17 mouse cellular contexts compared by ENCODE assay signal in the genomic region with DNA sequence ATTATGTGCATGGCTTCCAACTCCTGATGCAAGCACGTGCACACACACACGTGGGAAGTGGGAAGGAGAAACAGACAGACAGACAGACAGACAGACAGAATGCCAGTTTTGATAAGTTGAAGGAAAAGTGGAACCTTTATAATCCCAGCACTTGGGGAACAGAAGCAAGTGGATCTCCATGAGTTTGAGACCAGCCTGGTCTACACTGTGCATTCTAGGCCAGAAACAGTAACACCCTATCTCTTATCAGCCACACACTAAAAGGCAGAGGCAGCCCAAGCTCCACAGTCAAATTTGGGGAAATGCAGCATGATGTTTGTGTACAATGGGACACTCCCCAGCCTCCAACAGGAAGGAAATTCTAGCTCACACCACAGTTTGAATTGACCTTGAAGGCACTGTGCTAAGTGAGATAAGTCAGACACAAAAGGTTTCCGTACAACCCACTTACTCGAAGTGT. TPM values are rescaled to one million over a fixed set of nuclear protein-coding genes. Genes with fewer than 3 reads are reported as not detected.
DNase-seq lines count a peak whose midpoint lies in the region; ATAC-seq lines count a peak whose summit lies in the region.
"Had no signal": no experiment of that assay in that cellular context is flagged by ENCODE, and none has a peak within 500 bp of the region (broad histone marks: within the 10 kb centered on the region; RNA-seq: fewer than 3 reads in every experiment).

No protein-coding gene starts in this region.

- H3K4me3 ChIP-seq in megakaryocyte, embryonic 14.5 days (replicated peaks) = peak overlapping the region; percentile 26
- no peak overlapping the region for H3K4me3 ChIP-seq in liver, embryonic 11.5 days (ENCODE audit: low read depth, low read length)
- H3K4me3 ChIP-seq: forebrain, embryonic 12.5 days; heart, embryonic 12.5 days had no signal

- H3K27ac ChIP-seq in liver, embryonic 11.5 days (ENCODE audit: low read depth, low read length) = peak overlapping the region; percentile 41
- H3K27ac ChIP-seq: forebrain, embryonic 12.5 days had no signal

- H3K36me3 ChIP-seq in megakaryocyte, embryonic 14.5 days (replicated peaks; ENCODE audit: low read length) = peaks cover 60% of the 10 kb centered on the region
- H3K36me3 ChIP-seq in liver, embryonic 11.5 days (ENCODE audit: control insufficient read depth, insufficient read depth, low read length) = no peaks in the 10 kb centered on the region
- H3K36me3 ChIP-seq: forebrain, embryonic 12.5 days; heart, embryonic 12.5 days had no signal

- H3K4me2 ChIP-seq in liver, embryonic 11.5 days = peak overlapping the region; percentile 28
- H3K4me2 ChIP-seq: forebrain, embryonic 12.5 days; heart, embryonic 12.5 days had no signal

- peak; percentile 79 for DNase-seq in R1 (ENCODE audit: low read depth, low spot score)
- no peak for DNase-seq in liver, embryonic 11.5 days (ENCODE audit: low spot score)
- no peak for DNase-seq in spleen, postnatal 10 days (ENCODE audit: low spot score in 2 of 2)
- no peak for DNase-seq in adrenal gland, adult (ENCODE audit: inconsistent age in 2 of 2, low spot score in 1 of 2)
- DNase-seq in left cerebral cortex, postnatal 14 days (ENCODE audit: low spot score in 2 of 2) = no peak
- DNase-seq: cerebellum, postnatal 14 days; heart, postnatal 36 days; kidney, adult 8-10 months; kidney, postnatal 25 days; layer of hippocampus, adult 9-11 months; lung, postnatal 4 days; retina, postnatal 1 day had no signal

- WGBS in liver, embryonic 11.5 days = 49% methylated on average over 4 of the region's 4 CpGs

- H3K4me1 ChIP-seq in megakaryocyte, embryonic 14.5 days = peaks cover 67% of the 10 kb centered on the region
- peaks cover 17% of the 10 kb centered on the region for H3K4me1 ChIP-seq in liver, embryonic 11.5 days (replicated peaks; ENCODE audit: control insufficient read depth, insufficient read depth, low read length)

- intact Hi-C loops in left cerebral cortex, postnatal 14 days (cut with DNase I) = no loop called here

- peaks cover 49% of the 10 kb centered on the region for H3K27me3 ChIP-seq in megakaryocyte, embryonic 14.5 days (replicated peaks)
- H3K27me3 ChIP-seq in liver, embryonic 11.5 days (replicated peaks; ENCODE audit: control insufficient read depth, insufficient read depth, low read length) = no peaks in the 10 kb centered on the region
- H3K27me3 ChIP-seq: heart, embryonic 12.5 days had no signal

- ATAC-seq in megakaryocyte, adult 5-6 weeks (ENCODE audit: poor library complexity, severe bottlenecking) = no peak
- ATAC-seq in liver, embryonic 11.5 days (replicated peaks; ENCODE audit: low FRiP score) = peak; percentile 65
- ATAC-seq: midbrain, embryonic 16.5 days had no signal

- H3K9ac ChIP-seq in liver, embryonic 11.5 days (ENCODE audit: low read depth, low read length) = 0 out of 2 replicates have a peak overlapping the region, but pooled peaks have one; percentile 31
- H3K9ac ChIP-seq: forebrain, embryonic 12.5 days; heart, embryonic 12.5 days had no signal

- H3K9me3 ChIP-seq in megakaryocyte, embryonic 14.5 days = no peaks in the 10 kb centered on the region
- H3K9me3 ChIP-seq in liver, embryonic 11.5 days (ENCODE audit: control insufficient read depth, low read length) = no peaks in the 10 kb centered on the region
- H3K9me3 ChIP-seq: forebrain, embryonic 12.5 days; heart, embryonic 12.5 days had no signal

RNA-seq across cellular contexts. Expression of a gene that starts 29.4 kb away (rescaled TPM):
- polyA plus RNA-seq in megakaryocyte, embryonic 14.5 days (2012; ENCODE audit: insufficient read depth, low replicate concordance) = 6.3 and 10.8 TPM in 2 replicates
- total RNA-seq in megakaryocyte, adult 5-6 weeks (2015) = 147 and 166 TPM in 2 replicates
- 63.8 and 71.2 TPM in 2 replicates for total RNA-seq in megakaryocyte, adult 5-6 weeks (2017)
- 0.71 and 1.0 TPM in 2 replicates for polyA plus RNA-seq in liver, embryonic 11.5 days (2014; fragmentation: Nextera tagmentation; extraction: Ambion mirVana)
- total RNA-seq in left cerebral cortex, postnatal 14 days (2021) = 1 to 10 TPM; 3.6 to 4.7 TPM

RNA-seq across cellular contexts. Expression of a gene that starts 52.4 kb away (rescaled TPM):
- polyA plus RNA-seq in megakaryocyte, embryonic 14.5 days (2012; ENCODE audit: insufficient read depth, low replicate concordance) = not detected in 2 replicates
- total RNA-seq in megakaryocyte, adult 5-6 weeks (2015) = not detected in 2 replicates
- not detected in 2 replicates for total RNA-seq in megakaryocyte, adult 5-6 weeks (2017)
- polyA plus RNA-seq in liver, embryonic 11.5 days (2014; fragmentation: Nextera tagmentation; extraction: Ambion mirVana) = 3.2 and 3.9 TPM in 2 replicates
- total RNA-seq in left cerebral cortex, postnatal 14 days (2021) = 1 to 10 TPM; 3.6 to 3.7 TPM

Comparison
In these comparisons a context has a peak if more than half of its experiments do, and no peak if none do; other contexts are left out.
1. RNA of a gene that starts 29.4 kb away (total RNA-seq): 63.8 to 166 TPM in megakaryocyte, adult 5-6 weeks; 3.6 to 4.7 TPM in left cerebral cortex, postnatal 14 days; every median in the first group is over 10 times any median in the second.
2. RNA of a gene that starts 52.4 kb away (total RNA-seq): 3.6 to 3.7 TPM in left cerebral cortex, postnatal 14 days; not detected in megakaryocyte, adult 5-6 weeks; every median in the first group is over 4 times any median in the second.